Comparison of ENCODE assay signal across 10 mouse cellular contexts in genomic region chr19:33101093-33102007, GRCm38 (mm10).
DNase-seq lines count a peak whose midpoint lies in the region; ATAC-seq and TF ChIP-seq lines count a peak whose summit lies in the region.
"Had no signal": no experiment of that assay in that cellular context is flagged by ENCODE, and none has a peak within 500 bp of the region (broad histone marks: within the 10 kb centered on the region; RNA-seq: fewer than 3 reads in every experiment).

No protein-coding gene starts in this region.

- ATAC-seq in kidney, embryonic 15.5 days (replicated peaks; ENCODE audit: low FRiP score), result no peak
- ATAC-seq in liver, embryonic 11.5 days (replicated peaks; ENCODE audit: low FRiP score), result peak; percentile 81

- no peaks in the 10 kb centered on the region for H3K9me3 ChIP-seq in kidney, embryonic 15.5 days (replicated peaks)
- H3K9me3 ChIP-seq in liver, embryonic 11.5 days (ENCODE audit: control insufficient read depth, low read length), result no peaks in the 10 kb centered on the region
- H3K9me3 ChIP-seq: lung, embryonic 15.5 days had no signal

- no peak overlapping the region for H3K4me3 ChIP-seq in kidney, adult 2 months (ENCODE audit: insufficient read depth, low read depth, low read length)
- no peak overlapping the region for H3K4me3 ChIP-seq in kidney, embryonic 15.5 days (replicated peaks)
- H3K4me3 ChIP-seq in liver, embryonic 11.5 days (ENCODE audit: low read depth, low read length), result peak overlapping the region; percentile 22
- H3K4me3 ChIP-seq: heart, adult 2 months; lung, embryonic 15.5 days had no signal

- H3K9ac ChIP-seq in kidney, embryonic 15.5 days, result no peak overlapping the region
- no peak overlapping the region for H3K9ac ChIP-seq in liver, embryonic 11.5 days (ENCODE audit: low read depth, low read length)
- H3K9ac ChIP-seq: lung, embryonic 15.5 days had no signal

- H3K27ac ChIP-seq in kidney, adult 2 months (ENCODE audit: insufficient read depth, low read depth, low read length), result no peak overlapping the region
- no peak overlapping the region for H3K27ac ChIP-seq in kidney, embryonic 15.5 days
- peak overlapping the region; percentile 50 for H3K27ac ChIP-seq in liver, embryonic 11.5 days (ENCODE audit: low read depth, low read length)
- H3K27ac ChIP-seq: heart, adult 2 months had no signal

- no peaks in the 10 kb centered on the region for H3K36me3 ChIP-seq in kidney, adult 2 months (ENCODE audit: control insufficient read depth, insufficient read depth, low read length)
- no peaks in the 10 kb centered on the region for H3K36me3 ChIP-seq in kidney, embryonic 15.5 days
- H3K36me3 ChIP-seq in liver, embryonic 11.5 days (ENCODE audit: control insufficient read depth, insufficient read depth, low read length), result no peaks in the 10 kb centered on the region
- H3K36me3 ChIP-seq: lung, embryonic 15.5 days had no signal

- H3K4me2 ChIP-seq in kidney, embryonic 15.5 days, result no peak overlapping the region
- peak overlapping the region; percentile 56 for H3K4me2 ChIP-seq in liver, embryonic 11.5 days
- H3K4me2 ChIP-seq: lung, embryonic 15.5 days had no signal

- no peaks in the 10 kb centered on the region for H3K4me1 ChIP-seq in kidney, adult 2 months (ENCODE audit: control insufficient read depth, insufficient read depth, low read length)
- H3K4me1 ChIP-seq in kidney, embryonic 15.5 days, result peaks cover 16% of the 10 kb centered on the region
- peaks cover 12% of the 10 kb centered on the region for H3K4me1 ChIP-seq in liver, embryonic 11.5 days (replicated peaks; ENCODE audit: control insufficient read depth, insufficient read depth, low read length)

- TF ChIP-seq CTCF in kidney, adult 2 months (conservative IDR thresholded peaks at IDR 0.05; ENCODE audit: insufficient read depth, insufficient read length, low read depth, low read length), result no peak

- WGBS in kidney, adult 2 months, result 75% methylated on average over 13 of the region's 13 CpGs
- 74% methylated on average over 13 of the region's 13 CpGs for WGBS in kidney, embryonic 15.5 days
- WGBS in liver, embryonic 11.5 days, result 27% methylated on average over 13 of the region's 13 CpGs

- DNase-seq in kidney, adult 2 months, result peak; percentile 41
- peak; percentile 96 for DNase-seq in MEL-GATA-1-ER (ENCODE audit: extremely low read depth, low read depth)
- peak; percentile 36 for DNase-seq in liver, embryonic 11.5 days (ENCODE audit: low spot score)
- DNase-seq in spleen, adult 12 weeks (ENCODE audit: low spot score), result peak; percentile 35
- no peak for DNase-seq in urinary bladder, adult 18-20 months (ENCODE audit: low spot score in 2 of 2)
- no peak for DNase-seq in urinary bladder, postnatal 14 days (ENCODE audit: low spot score)
- no peak for DNase-seq in cerebellum, postnatal 4 days (ENCODE audit: low spot score in 2 of 2)

- no peak for TF ChIP-seq POLR2A in kidney, adult 2 months (IDR thresholded peaks at IDR 0.05; ENCODE audit: low read depth, low read length)

- no peaks in the 10 kb centered on the region for H3K27me3 ChIP-seq in kidney, adult 2 months (replicated peaks; ENCODE audit: control insufficient read depth, insufficient read depth, low read length)
- H3K27me3 ChIP-seq in kidney, embryonic 15.5 days, result no peaks in the 10 kb centered on the region
- H3K27me3 ChIP-seq in liver, embryonic 11.5 days (replicated peaks; ENCODE audit: control insufficient read depth, insufficient read depth, low read length), result no peaks in the 10 kb centered on the region
- H3K27me3 ChIP-seq: lung, embryonic 15.5 days had no signal

Comparison
In these comparisons a context has a peak if more than half of its experiments do, and no peak if none do; other contexts are left out.
1. DNase-seq: peak in kidney, adult 2 months (single experiment), MEL-GATA-1-ER (single experiment), liver, embryonic 11.5 days (single experiment) and spleen, adult 12 weeks (single experiment); none in urinary bladder, adult 18-20 months (0 of 2), urinary bladder, postnatal 14 days (single experiment) and cerebellum, postnatal 4 days (0 of 2).